Mouse (Mus musculus) CH12.LX (cell line): Measurements from ENCODE around the gene Coro6. TPM values are rescaled to one million over a fixed set of nuclear protein-coding genes. Genes with fewer than 3 reads are reported as not detected.

ENCODE experiments used
- DNase-seq: peaks from one replicate; pipeline ENCODE4 v3.0.0-alpha.2; 2013; ENCODE audit errors: extremely low read depth
- H3K27ac ChIP-seq: 2 replicates; pipeline ENCODE4 v1.5.1; 2012; ENCODE audit warnings: low read depth, mild to moderate bottlenecking, control low read depth, moderate library complexity; ENCODE audit not compliant: insufficient read depth
- H3K27me3 ChIP-seq: replicated peaks from 2 replicates; pipeline ENCODE3; 2012; ENCODE audit warnings: inconsistent platforms
- H3K36me3 ChIP-seq, 2 experiments: replicated peaks in 1 of 2; 2 replicates each; pipeline versions ENCODE3 to v1.6.1; 2012; ENCODE audit warnings: inconsistent platforms in 1 of 2, low read length in 1 of 2, mild to moderate bottlenecking in 1 of 2, mixed read lengths in 1 of 2, moderate library complexity in 1 of 2; ENCODE audit not compliant: control insufficient read depth in 1 of 2, insufficient read depth in 1 of 2
- H3K4me1 ChIP-seq, 2 experiments: 2 replicates each; pipeline ENCODE4 v1.6.1; 2012; ENCODE audit warnings: inconsistent platforms in 1 of 2, moderate library complexity in 1 of 2; ENCODE audit not compliant: insufficient read depth in 2 of 2, control insufficient read depth in 1 of 2
- H3K4me2 ChIP-seq: 2 replicates; pipeline ENCODE4 v1.6.1; 2012; ENCODE audit warnings: low read depth, mild to moderate bottlenecking, control low read depth; ENCODE audit not compliant: poor library complexity, insufficient read depth, severe bottlenecking
- H3K4me3 ChIP-seq, 3 experiments: fragments of 150-350 bp in 1 of 3; sonication (generic) in 1 of 3; replicated peaks in 1 of 3; 2 replicates each; pipeline versions ENCODE3 to v1.5.1; 2011 to 2012; ENCODE audit warnings: low read depth in 2 of 3, low read length in 2 of 3, mild to moderate bottlenecking in 2 of 3, moderate library complexity in 2 of 3, control low read depth in 1 of 3, improper control_type of control experiment in 1 of 3, inconsistent platforms in 1 of 3, mixed read lengths in 1 of 3; ENCODE audit not compliant: poor library complexity in 1 of 3
- H3K79me2 ChIP-seq: replicated peaks from 2 replicates; pipeline ENCODE4 v1.6.1; 2012; ENCODE audit warnings: mild to moderate bottlenecking, moderate library complexity; ENCODE audit not compliant: control insufficient read depth, poor library complexity, insufficient read depth, severe bottlenecking; ENCODE audit errors: extremely low read depth
- H3K9ac ChIP-seq: 2 replicates; pipeline ENCODE4 v1.6.1; 2012; ENCODE audit warnings: low read depth, mild to moderate bottlenecking, control low read depth, moderate library complexity; ENCODE audit not compliant: insufficient read depth
- H3K9me3 ChIP-seq: replicated peaks from 2 replicates; pipeline ENCODE3; 2012; ENCODE audit warnings: low read length, inconsistent platforms, mixed read lengths
- CHD1 ChIP-seq: IDR thresholded peaks from 2 replicates; pipeline ENCODE4 v1.6.1; 2012; ENCODE audit warnings: low read depth, low read length, improper control_type of control experiment, inconsistent platforms
- CHD2 ChIP-seq: IDR thresholded peaks from 2 replicates; pipeline ENCODE4 v1.6.1; 2011; ENCODE audit warnings: low read length, improper control_type of control experiment
- ETS1 ChIP-seq: conservative IDR thresholded peaks from 2 replicates; pipeline ENCODE4 v1.6.1; 2012; ENCODE audit warnings: low read depth, mild to moderate bottlenecking, inconsistent platforms, low read length, improper control_type of control experiment, moderate library complexity
- HCFC1 ChIP-seq: IDR thresholded peaks from 2 replicates; pipeline ENCODE4 v1.6.1; 2012; ENCODE audit warnings: low read depth, mild to moderate bottlenecking, inconsistent platforms, low read length, improper control_type of control experiment
- IRF4 ChIP-seq: IDR thresholded peaks from 2 replicates; pipeline ENCODE4 v1.6.1; 2014; ENCODE audit warnings: low read depth, mild to moderate bottlenecking, inconsistent platforms, low read length, improper control_type of control experiment
- JUN ChIP-seq: IDR thresholded peaks from 2 replicates; pipeline ENCODE4 v1.6.1; 2011; ENCODE audit warnings: low read depth, mild to moderate bottlenecking, low read length, improper control_type of control experiment, moderate library complexity; ENCODE audit not compliant: insufficient read depth
- MXI1 ChIP-seq: IDR thresholded peaks from 2 replicates; pipeline ENCODE4 v1.6.1; 2011; ENCODE audit warnings: mild to moderate bottlenecking, low read depth, low read length, improper control_type of control experiment
- NELFE ChIP-seq: IDR thresholded peaks from 2 replicates; pipeline ENCODE4 v1.6.1; 2011; ENCODE audit warnings: low read depth, low read length, improper control_type of control experiment
- NRF1 ChIP-seq: IDR thresholded peaks from 2 replicates; pipeline ENCODE4 v1.6.1; 2014; ENCODE audit warnings: low read depth, mild to moderate bottlenecking, inconsistent platforms, low read length, improper control_type of control experiment, moderate library complexity
- PAX5 ChIP-seq: IDR thresholded peaks from 2 replicates; pipeline ENCODE4 v1.6.1; 2012; ENCODE audit warnings: low read length, inconsistent platforms, mixed read lengths
- POLR2AphosphoS2 ChIP-seq: IDR thresholded peaks from 2 replicates; pipeline ENCODE4 v1.6.1; 2011; ENCODE audit warnings: low read depth, low read length, improper control_type of control experiment
- SIN3A ChIP-seq: IDR thresholded peaks from 2 replicates; pipeline ENCODE4 v1.6.1; 2012; ENCODE audit warnings: low read length, improper control_type of control experiment, inconsistent platforms
- SMC3 ChIP-seq: IDR thresholded peaks from 2 replicates; pipeline ENCODE4 v1.6.1; 2011; ENCODE audit warnings: low read depth, low read length, improper control_type of control experiment
- ZC3H11A ChIP-seq: IDR thresholded peaks from 2 replicates; pipeline ENCODE4 v1.6.1; 2012; ENCODE audit warnings: low read depth, mild to moderate bottlenecking, inconsistent platforms, low read length, improper control_type of control experiment
- dilution Hi-C: fragments of 300-500 bp; cut with MboI; formaldehyde crosslinking; loops from 2 replicates; pipeline ENCODE4 v1.14.3; 2020; ENCODE audit warnings: low sequenced_read_pairs; ENCODE audit not compliant: extremely low pct_unique_long_range_greater_than_20kb, extremely low pct_ligation_motif_present
- in situ Hi-C: fragments of 300-500 bp; cut with MboI; formaldehyde crosslinking; loops from 3 replicates; pipeline ENCODE4 v1.14.3; 2019; ENCODE audit warnings: low sequenced_read_pairs, low pct_ligation_motif_present, low pct_unique_long_range_greater_than_20kb, mixed read lengths
- polyA plus RNA-seq: library from polyadenylated mRNA; unstranded; fragments of >175 nt; gene quantifications from 2 replicates; pipeline ENCODE4 v1.2.1, GENCODE M21; 2012; ENCODE audit warnings: low read depth; ENCODE audit not compliant: insufficient read length
- total RNA-seq, 2 experiments: library from RNA; depleted of rRNA; stranded (reverse); fragments of 300-350 nt in 1 of 2; fragments of >200 nt in 1 of 2; gene quantifications; 2 replicates each; pipeline ENCODE4 v1.2.3; 2012 to 2014

Gene Coro6
- total and polyA plus RNA-seq, 3 experiments = 0.25 to 0.39 TPM; not detected in 1

DNA sequence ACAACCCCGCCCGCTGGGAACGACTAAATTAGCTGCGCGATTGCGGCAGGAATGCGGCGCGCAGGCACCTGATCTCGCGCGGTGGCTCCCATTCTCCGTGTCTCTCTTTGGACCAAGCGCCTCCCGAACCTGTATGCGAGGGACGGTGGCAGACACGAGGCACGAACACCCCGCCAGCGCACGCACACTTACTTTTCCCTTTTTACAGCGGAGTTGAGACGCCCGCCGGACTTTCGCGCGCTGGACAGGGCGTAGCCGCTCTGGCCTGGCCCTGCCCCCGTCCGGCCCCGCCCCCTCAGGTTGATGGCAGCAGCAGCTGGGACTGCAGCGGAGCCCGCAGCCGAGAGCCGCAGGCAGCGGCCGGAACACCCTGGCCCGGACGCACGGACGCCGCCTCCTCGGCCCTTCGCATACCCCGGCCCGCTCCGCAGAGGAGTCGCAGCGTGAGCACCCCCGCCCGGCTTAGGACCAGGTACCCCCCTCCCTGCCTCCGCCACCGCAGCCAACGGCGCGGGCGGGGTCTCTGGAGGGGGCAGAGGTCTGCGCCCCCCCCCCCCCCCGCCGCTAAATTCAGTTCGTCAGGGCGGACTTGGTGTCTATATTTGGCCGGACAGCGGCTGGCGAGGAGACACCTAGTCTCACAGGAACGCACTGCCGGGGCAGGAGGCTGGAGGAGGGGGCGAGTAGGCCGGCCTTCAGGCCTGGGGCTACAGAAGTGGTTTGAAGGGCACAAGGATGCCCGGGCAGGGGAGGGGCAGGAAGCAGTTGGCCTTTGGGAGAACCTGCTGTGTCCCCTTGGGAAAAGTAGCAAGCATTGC lies at the start of gene Coro6 (continued):
- no peak for TF ChIP-seq NELFE

DNA sequence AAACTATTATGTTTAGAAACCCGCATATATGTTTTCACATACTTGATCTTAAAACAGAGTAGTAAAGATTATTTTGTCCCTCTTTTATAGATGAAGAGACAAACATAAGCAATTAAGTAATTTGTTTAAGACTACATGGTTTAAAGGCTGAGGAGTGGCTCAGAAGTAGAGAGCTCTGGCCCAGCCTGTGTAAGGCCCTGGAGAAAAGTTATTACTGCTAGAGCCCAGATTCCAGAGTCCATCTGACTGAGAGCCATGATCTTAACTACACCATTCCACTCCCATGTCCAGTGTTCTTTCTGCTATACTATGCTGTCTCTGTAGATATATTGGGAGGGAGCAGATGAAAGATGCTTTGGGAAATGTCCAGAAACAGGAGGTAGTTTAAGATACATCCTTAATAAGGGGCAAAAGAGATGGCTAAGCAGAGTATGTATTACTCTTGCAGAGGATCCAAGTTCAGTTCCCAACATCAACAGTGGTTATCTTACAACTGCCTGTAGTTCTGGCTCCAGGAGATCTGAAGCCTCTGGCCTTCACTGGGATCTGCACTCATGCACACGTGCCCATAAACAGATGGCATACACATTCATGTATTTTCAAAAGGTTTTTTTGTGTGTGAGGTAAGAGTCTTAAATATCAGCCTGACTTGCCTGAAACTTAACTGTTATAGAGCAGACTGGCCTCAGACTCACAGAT lies 47.9 kb upstream of the Coro6 start:
- Histone ChIP-seq H3K79me2 (no peaks in the 10 kb centered on the region), H3K27ac (no peak overlapping the region), H3K36me3 (peaks cover 0 to 24% of the 10 kb centered on the region in 2 experiments), H3K4me1 (peaks cover 0 to 23% of the 10 kb centered on the region in 2 experiments; a peak in 1 of 4 replicates), H3K4me3 (no peak overlapping the region), H3K9me3 (no peaks in the 10 kb centered on the region), H3K27me3 (no peaks in the 10 kb centered on the region), H3K4me2 (no peak overlapping the region), H3K9ac (no peak overlapping the region)
- in situ Hi-C loops = no loop called here
- no peak for DNase-seq
- dilution Hi-C loops = no loop called here
- TF ChIP-seq POLR2AphosphoS2 = no peak
- TF ChIP-seq CHD1 = no peak

DNA sequence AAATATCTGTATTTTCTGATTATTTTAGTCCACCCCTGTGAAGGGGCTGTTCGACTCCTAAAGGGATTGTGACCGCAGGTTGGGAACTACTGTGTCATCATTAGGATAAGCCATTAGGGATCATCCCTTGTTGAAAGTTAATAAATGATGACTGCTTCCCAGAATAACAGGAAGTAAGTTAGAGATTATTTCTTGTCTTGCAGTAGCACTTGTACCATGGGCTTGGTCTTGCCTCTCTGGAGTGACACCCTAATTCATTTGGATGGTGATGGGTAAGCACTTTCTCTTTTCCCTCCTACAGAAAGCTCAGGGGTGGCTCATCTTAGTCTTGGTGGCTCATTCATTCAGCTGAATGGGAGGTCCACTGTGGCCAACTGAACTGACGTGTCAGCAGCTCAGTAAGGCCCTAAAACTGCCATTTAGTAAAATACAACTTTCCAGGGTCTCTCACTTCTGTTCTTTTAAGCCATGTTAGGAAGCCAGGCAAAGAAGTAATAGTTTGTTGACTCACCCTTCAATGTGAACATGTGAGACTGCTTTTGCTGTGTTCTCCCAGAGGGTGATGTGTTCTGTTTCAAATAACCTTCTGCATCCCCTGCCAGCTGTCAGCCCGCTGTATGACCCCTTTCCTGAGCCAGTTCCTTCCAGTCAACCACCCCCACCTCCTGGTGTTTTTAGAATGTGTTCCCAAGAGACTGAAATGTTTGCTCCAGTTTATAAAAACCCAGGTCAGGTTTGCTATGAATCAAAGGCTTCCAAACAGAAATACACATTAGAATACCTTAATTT lies 45.8 kb upstream of the Coro6 start:
- no peaks in the 10 kb centered on the region for H3K79me2 ChIP-seq
- no peak overlapping the region for H3K4me2 ChIP-seq
- H3K4me3 ChIP-seq = no peak overlapping the region
- H3K9ac ChIP-seq = no peak overlapping the region
- no peak for TF ChIP-seq NRF1
- no peak for TF ChIP-seq CHD2
- TF ChIP-seq POLR2AphosphoS2 = no peak
- in situ Hi-C loops (no loop called here), dilution Hi-C loops (no loop called here)
- no peaks in the 10 kb centered on the region for H3K9me3 ChIP-seq
- H3K27me3 ChIP-seq = no peaks in the 10 kb centered on the region
- peaks cover 4 to 15% of the 10 kb centered on the region in 2 experiments for H3K36me3 ChIP-seq
- H3K4me1 ChIP-seq = peaks cover 0 to 8% of the 10 kb centered on the region in 2 experiments; a peak in 1 of 4 replicates
- H3K27ac ChIP-seq = no peak overlapping the region
- DNase-seq = no peak

GRCm38 (mm10) chr11:77418021-77418420 lies 44.2 kb upstream of the Coro6 start:
- Histone ChIP-seq H3K36me3 (peaks cover 8 to 30% of the 10 kb centered on the region in 2 experiments), H3K9me3 (no peaks in the 10 kb centered on the region), H3K4me2 (no peak overlapping the region)
- dilution Hi-C loops = no loop called here
- TF ChIP-seq IRF4 = no peak
- no peak for TF ChIP-seq SMC3
- TF ChIP-seq ETS1 = no peak
- no peak for TF ChIP-seq SIN3A
- no peak for TF ChIP-seq PAX5
- TF ChIP-seq CHD2 = no peak
- TF ChIP-seq ZC3H11A = no peak
- no peak for TF ChIP-seq HCFC1
- TF ChIP-seq MXI1 = no peak
- no peak for TF ChIP-seq JUN
- TF ChIP-seq, all 38 proteins: peak for 0
- in situ Hi-C loops = no loop called here
- Histone ChIP-seq H3K27me3 (no peaks in the 10 kb centered on the region), H3K79me2 (no peaks in the 10 kb centered on the region), H3K27ac (no peak overlapping the region), H3K4me1 (peaks cover 0 to 6% of the 10 kb centered on the region in 2 experiments; a peak in 1 of 4 replicates), H3K4me3 (no peak overlapping the region), H3K9ac (no peak overlapping the region)
- no peak for DNase-seq
